Mouse (Mus musculus) right cerebral cortex, adult 2 months (tissue): ENCODE data around the gene Hhip.
A peak's percentile ranks its signal among the peaks of the same experiment; 100 is the strongest.
"Not testable (repeated sequence)": the region's sequence is repeated elsewhere in the genome, so short reads cannot be mapped to it uniquely, and the experiment has no call there.

Source experiments
- DNase-seq, 2 experiments: peaks; one replicate each; pipeline ENCODE4 v3.0.0; 2021 to 2022; ENCODE audit warnings: low spot score in 2 of 2

The Hhip gene

GRCm38 (mm10) chr8:79992121-79992848, 65.5 kb downstream of the Hhip start:
- no peak for DNase-seq

- not testable (repeated sequence) for DNase-seq
These were observed 66.4 kb downstream of the Hhip start for GRCm38 (mm10) chr8:79991420-79991819.

- DNase-seq, result no peak
These were observed 72.9 kb downstream of the Hhip start for GRCm38 (mm10) chr8:79984946-79985345.

GRCm38 (mm10) chr8:79982144-79982543, 75.7 kb downstream of the Hhip start:
- no peak for DNase-seq

- no peak for DNase-seq
These were observed 91.6 kb downstream of the Hhip start for GRCm38 (mm10) chr8:79966159-79966558.

GRCm38 (mm10) chr8:79952857-79953256, 104.9 kb downstream of the Hhip start:
- DNase-seq, result peak in 1 of 2 experiments; percentile 10

GRCm38 (mm10) chr8:79950376-79950775, 107.4 kb downstream of the Hhip start:
- DNase-seq, result no peak

- no peak for DNase-seq
These were observed 112.2 kb downstream of the Hhip start for GRCm38 (mm10) chr8:79945501-79946076.

- DNase-seq, result no peak
These were observed 116.7 kb downstream of the Hhip start for GRCm38 (mm10) chr8:79941070-79941469.

GRCm38 (mm10) chr8:79936856-79937445, 120.9 kb downstream of the Hhip start:
- DNase-seq, result no peak

- DNase-seq, result no peak
These were observed 122.0 kb downstream of the Hhip start for GRCm38 (mm10) chr8:79935793-79936192.

GRCm38 (mm10) chr8:79929202-79929601, 128.6 kb downstream of the Hhip start:
- DNase-seq, result no peak

GRCm38 (mm10) chr8:79917211-79917610, 140.6 kb downstream of the Hhip start:
- DNase-seq, result no peak
